23 mouse cellular contexts compared by ENCODE assay signal in genomic region chr16:69951581-69951980, GRCm38 (mm10).
"Had no signal": no experiment of that assay in that cellular context is flagged by ENCODE, and none has a peak within 500 bp of the region (broad histone marks: within the 10 kb centered on the region; RNA-seq: fewer than 3 reads in every experiment).

No protein-coding gene starts in this region.

- H3K4me3 ChIP-seq: gastrocnemius, adult 2 months; heart, embryonic 10.5 days; heart, embryonic 12.5 days; hindbrain, embryonic 10.5 days; hindbrain, embryonic 12.5 days; intestine, embryonic 15.5 days; left cerebral cortex, adult 2 months; limb, embryonic 10.5 days; limb, embryonic 12.5 days; liver, embryonic 13.5 days; liver, embryonic 15.5 days had no signal

- DNase-seq: gastrocnemius, adult 2 months; gastrocnemius, postnatal 10 days; gastrocnemius, postnatal 25 days; heart, adult 18-20 months; heart, postnatal 10 days; heart, postnatal 4 days; kidney, adult 18-20 months; kidney, adult 8-10 months; kidney, postnatal 10 days; kidney, postnatal 36 days; layer of hippocampus, adult 9-11 months; liver; liver, embryonic 13.5 days had no signal

- H3K36me3 ChIP-seq: heart, embryonic 10.5 days; heart, embryonic 12.5 days; hindbrain, embryonic 10.5 days; hindbrain, embryonic 12.5 days; intestine, embryonic 15.5 days; limb, embryonic 10.5 days; limb, embryonic 12.5 days; liver, embryonic 13.5 days; liver, embryonic 15.5 days had no signal

- H3K4me1 ChIP-seq: heart, embryonic 10.5 days; heart, embryonic 12.5 days; hindbrain, embryonic 10.5 days; hindbrain, embryonic 12.5 days; intestine, embryonic 15.5 days; limb, embryonic 10.5 days; limb, embryonic 12.5 days; liver, embryonic 13.5 days; liver, embryonic 15.5 days had no signal

- H3K27me3 ChIP-seq: heart, embryonic 12.5 days; hindbrain, embryonic 12.5 days; intestine, embryonic 15.5 days; limb, embryonic 12.5 days; liver, embryonic 13.5 days; liver, embryonic 15.5 days had no signal

- H3K9ac ChIP-seq: heart, embryonic 12.5 days; hindbrain, embryonic 12.5 days; hindbrain, embryonic 14.5 days; intestine, embryonic 15.5 days; limb, embryonic 12.5 days; liver, embryonic 13.5 days; liver, embryonic 15.5 days had no signal

- H3K27ac ChIP-seq: gastrocnemius, adult 2 months; heart, embryonic 10.5 days; hindbrain, embryonic 10.5 days; hindbrain, embryonic 12.5 days; hindbrain, embryonic 14.5 days; intestine, embryonic 15.5 days; left cerebral cortex, adult 2 months; limb, embryonic 10.5 days; limb, embryonic 12.5 days; liver, embryonic 13.5 days; liver, embryonic 15.5 days had no signal

- H3K9me3 ChIP-seq: heart, embryonic 10.5 days; heart, embryonic 12.5 days; hindbrain, embryonic 10.5 days; hindbrain, embryonic 12.5 days; intestine, embryonic 15.5 days; limb, embryonic 10.5 days; limb, embryonic 12.5 days; liver, embryonic 13.5 days; liver, embryonic 15.5 days had no signal
